Mouse (Mus musculus) stomach, postnatal 0 days (tissue): Measurements from ENCODE around the gene Snx1. TPM values are rescaled to one million over a fixed set of nuclear protein-coding genes. Genes with fewer than 3 reads are reported as not detected.

Experiments
- ATAC-seq: fragments of 200-750 bp; cut with Nextera tagmentation; 2 replicates; pipeline ENCODE4 v1.8.0; 2017; ENCODE audit not compliant: low FRiP score, low TSS enrichment
- DNase-seq: peaks from one replicate; pipeline ENCODE4 v3.0.0-alpha.2; 2016; ENCODE audit warnings: low spot score
- H3K27ac ChIP-seq: fragments of 300-500 bp; sonication (generic); replicated peaks from 2 replicates; pipeline ENCODE4 v1.5.1; 2014; ENCODE audit warnings: mild to moderate bottlenecking, control low read depth
- H3K27me3 ChIP-seq: fragments of 300-500 bp; sonication (generic); 2 replicates; pipeline ENCODE4 v1.6.1; 2014; ENCODE audit warnings: low read length; ENCODE audit not compliant: control insufficient read depth, insufficient read depth
- H3K36me3 ChIP-seq: fragments of 300-500 bp; sonication (generic); 2 replicates; pipeline ENCODE4 v1.6.1; 2014; ENCODE audit warnings: low read length, mixed read lengths; ENCODE audit not compliant: control insufficient read depth, insufficient read depth
- H3K4me1 ChIP-seq: fragments of 300-500 bp; sonication (generic); replicated peaks from 2 replicates; pipeline ENCODE4 v1.6.1; 2014; ENCODE audit warnings: antibody characterized with exemption; ENCODE audit not compliant: control insufficient read depth, insufficient read depth
- H3K4me2 ChIP-seq: fragments of 300-500 bp; sonication (generic); replicated peaks from 2 replicates; pipeline ENCODE4 v1.6.1; 2014; ENCODE audit warnings: low read depth, mild to moderate bottlenecking, control low read depth, moderate library complexity
- H3K4me3 ChIP-seq: fragments of 300-500 bp; sonication (generic); 2 replicates; pipeline ENCODE4 v1.5.1; 2014; ENCODE audit warnings: low read depth, low read length, control low read depth
- H3K9ac ChIP-seq: fragments of 300-500 bp; sonication (generic); 2 replicates; pipeline ENCODE4 v1.6.1; 2014; ENCODE audit warnings: mild to moderate bottlenecking, low read length, control low read depth, mixed read lengths
- H3K9me3 ChIP-seq: fragments of 300-500 bp; sonication (generic); 2 replicates; pipeline ENCODE4 v1.6.1; 2016; ENCODE audit warnings: low read length; ENCODE audit not compliant: control insufficient read depth
- CTCF ChIP-seq: IDR thresholded peaks from 2 replicates; pipeline ENCODE4 v1.5.1; 2016; ENCODE audit warnings: antibody characterized with exemption, low read depth, mild to moderate bottlenecking, moderate library complexity
- EP300 ChIP-seq: optimal IDR thresholded peaks from 2 replicates; pipeline ENCODE3; 2016; ENCODE audit warnings: antibody characterized with exemption
- WGBS: fragments of 180-500 bp; shearing (Covaris S2); extraction: QIAGEN DNeasy Blood & Tissue Kit; methylation state at CpG from one replicate; pipeline ENCODE4 v1.1.7; 2014; 5-methylcytosine and 5-hydroxymethylcytosine counted together
- polyA plus RNA-seq: library from polyadenylated mRNA; unstranded; fragments of >200 nt; fragmentation: Nextera tagmentation; extraction: Ambion mirVana; gene quantifications from 2 replicates; pipeline ENCODE4 v1.2.1, GENCODE M21; 2015

Snx1 gene
- polyA plus RNA-seq, 1 experiment from 2014 or later, result 77.5 TPM

DNA sequence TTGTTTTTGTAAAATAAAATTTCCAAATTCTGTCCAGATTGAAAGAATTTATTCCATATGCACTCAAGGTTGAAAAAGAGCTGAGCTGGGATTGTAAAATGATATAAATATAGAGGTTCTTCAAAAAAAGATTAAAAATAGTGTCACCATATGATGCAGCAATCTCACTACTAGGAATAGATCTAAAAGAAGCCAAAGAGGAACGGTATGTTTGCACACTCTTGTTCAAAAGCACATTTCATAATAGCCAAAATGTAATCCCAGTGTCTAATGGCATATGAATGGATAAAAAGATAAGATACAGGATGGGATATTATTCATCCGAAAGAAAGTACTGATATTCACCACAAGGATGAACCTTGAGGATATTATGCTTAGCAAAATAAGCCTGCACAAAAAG is 6.9 kb downstream of the Snx1 start:
- Histone ChIP-seq H3K9ac (no peak overlapping the region), H3K27me3 (no peaks in the 10 kb centered on the region), H3K4me3 (no peak overlapping the region), H3K27ac (no peak overlapping the region), H3K4me1 (no peaks in the 10 kb centered on the region), H3K4me2 (no peak overlapping the region), H3K9me3 (no peaks in the 10 kb centered on the region), H3K36me3 (no peaks in the 10 kb centered on the region)
- TF ChIP-seq EP300 (no peak), CTCF (no peak)
- DNase-seq (no peak), ATAC-seq (no peak)
- 82% methylated on average over 2 of the region's 2 CpGs for WGBS

DNA sequence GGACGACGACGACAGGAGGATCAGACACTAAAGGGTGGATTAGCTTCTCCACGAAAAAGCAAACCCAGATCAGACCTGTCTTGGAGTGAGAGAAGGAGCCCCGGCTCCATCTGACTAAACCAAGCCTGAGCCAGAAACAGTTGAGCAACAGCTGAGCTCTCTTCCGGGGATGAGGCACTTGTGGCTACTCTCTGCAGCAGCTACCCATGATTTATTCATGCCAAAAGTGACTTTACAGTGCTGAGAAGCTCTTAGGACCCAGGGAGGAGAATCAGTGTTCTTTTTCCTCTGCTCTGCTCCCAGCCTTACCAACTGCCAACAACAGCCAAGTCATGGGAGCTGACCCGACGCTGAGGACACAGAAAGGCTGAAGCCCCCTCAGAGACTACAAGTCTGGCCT is 9.5 kb downstream of the Snx1 start:
- TF ChIP-seq EP300 (no peak), CTCF (no peak)
- H3K36me3 ChIP-seq, result no peaks in the 10 kb centered on the region
- no peak overlapping the region for H3K4me2 ChIP-seq
- ATAC-seq (peak; percentile 69; the same call in 1 of the 2 replicates), DNase-seq (no peak)
- H3K27ac ChIP-seq, result peak overlapping the region; percentile 25; the same call in 1 of the 2 replicates
- H3K4me1 ChIP-seq, result no peaks in the 10 kb centered on the region
- H3K27me3 ChIP-seq, result no peaks in the 10 kb centered on the region
- WGBS, result 48% methylated on average over 8 of the region's 8 CpGs
- H3K4me3 ChIP-seq, result no peak overlapping the region
- no peaks in the 10 kb centered on the region for H3K9me3 ChIP-seq
- H3K9ac ChIP-seq, result no peak overlapping the region

DNA sequence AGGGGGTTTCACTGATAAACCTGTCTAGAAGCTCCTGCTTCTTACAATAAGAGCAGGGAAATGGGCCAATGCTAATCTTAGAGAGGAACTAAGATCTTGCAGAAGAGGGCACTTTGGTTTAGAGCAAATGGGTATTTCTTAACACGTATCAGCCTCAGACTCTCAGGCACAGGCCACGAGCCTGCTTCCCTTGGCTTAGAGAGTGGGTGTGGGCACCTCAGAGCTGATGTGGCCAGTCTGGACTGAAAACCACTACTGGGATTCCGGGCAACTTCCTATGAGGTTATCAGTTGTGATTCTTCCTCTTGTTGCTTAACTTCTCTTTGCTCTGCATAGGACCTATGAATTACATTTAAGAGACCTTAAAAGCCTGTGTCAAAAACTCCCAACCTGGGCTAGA is 12.0 kb downstream of the Snx1 start:
- Histone ChIP-seq H3K27ac (no peak overlapping the region), H3K9ac (no peak overlapping the region), H3K36me3 (no peaks in the 10 kb centered on the region), H3K4me1 (no peaks in the 10 kb centered on the region), H3K4me3 (no peak overlapping the region), H3K4me2 (no peak overlapping the region), H3K9me3 (no peaks in the 10 kb centered on the region), H3K27me3 (no peaks in the 10 kb centered on the region)
- no peak for TF ChIP-seq CTCF
- no peak for TF ChIP-seq EP300
- ATAC-seq (no peak), DNase-seq (no peak)
- 80% methylated on average over 3 of the region's 3 CpGs for WGBS

DNA sequence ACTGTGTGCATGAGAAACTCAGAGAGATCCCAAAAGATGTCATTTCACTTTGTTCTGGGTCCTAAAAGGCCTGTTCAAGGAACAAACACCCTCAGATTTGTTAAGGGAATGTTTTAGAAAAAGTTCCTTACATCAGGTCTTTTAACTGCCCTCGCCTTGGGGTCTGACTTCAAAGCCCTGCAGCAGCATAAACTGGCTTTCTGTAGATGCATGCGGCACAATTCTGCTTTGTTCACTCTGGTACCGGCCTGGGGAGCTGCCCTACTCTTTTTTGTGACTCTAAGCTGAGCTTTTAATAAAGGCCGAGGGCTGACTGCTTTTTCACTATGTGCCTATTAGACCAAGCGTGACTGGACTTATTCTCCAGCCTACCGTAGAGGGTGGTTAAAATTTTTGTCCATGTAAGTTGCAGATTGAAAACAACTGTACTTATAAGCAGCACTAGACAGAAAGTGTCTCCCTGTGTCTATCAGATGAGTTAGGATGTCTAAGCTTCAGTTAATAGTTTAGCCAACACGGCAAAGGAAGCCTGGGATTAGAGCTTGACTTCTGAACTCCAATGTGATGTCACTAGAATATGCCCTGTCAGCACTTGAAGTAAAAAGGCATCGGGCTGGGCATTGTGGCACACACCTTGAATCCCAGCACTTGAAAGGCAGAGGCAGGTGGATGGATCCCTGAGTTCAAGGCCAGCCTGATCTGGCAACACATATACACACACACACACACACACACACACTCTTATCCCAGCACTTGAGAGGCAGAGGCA is 15.6 kb downstream of the Snx1 start:
- Histone ChIP-seq H3K4me2 (no peak overlapping the region), H3K36me3 (peaks cover 3% of the 10 kb centered on the region; the same call in 1 of the 2 replicates), H3K4me1 (no peaks in the 10 kb centered on the region), H3K9me3 (no peaks in the 10 kb centered on the region), H3K9ac (no peak overlapping the region), H3K27me3 (no peaks in the 10 kb centered on the region), H3K4me3 (no peak overlapping the region), H3K27ac (peak overlapping the region; percentile 49)
- DNase-seq, result no peak
- no peak for ATAC-seq
- 81% methylated on average over 8 of the region's 8 CpGs for WGBS
- TF ChIP-seq CTCF (no peak), EP300 (no peak)

DNA sequence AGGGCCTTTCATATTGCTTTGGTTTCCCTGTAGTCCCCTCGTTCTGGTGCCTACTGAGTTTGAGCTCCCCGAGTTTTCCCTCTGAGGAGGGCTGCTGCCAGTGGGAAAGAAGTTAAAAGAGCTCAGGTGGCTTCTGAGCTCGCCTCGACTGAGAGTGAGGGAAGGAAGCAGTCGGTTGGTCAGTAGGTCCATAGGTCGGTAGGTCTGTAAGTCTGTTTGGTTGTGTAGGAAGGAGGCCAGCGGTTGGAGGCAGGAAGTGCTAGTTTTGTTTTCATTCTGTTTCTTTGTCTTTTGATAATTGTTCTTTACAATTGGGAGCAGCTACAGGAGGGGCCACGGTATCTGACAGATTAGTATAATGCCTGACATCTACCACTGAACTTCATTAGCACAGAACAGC is 16.3 kb downstream of the Snx1 start:
- peaks cover 6% of the 10 kb centered on the region; the same call in 1 of the 2 replicates for H3K36me3 ChIP-seq
- DNase-seq (peak; percentile 39), ATAC-seq (peak; percentile 70)
- no peaks in the 10 kb centered on the region for H3K4me1 ChIP-seq
- H3K9ac ChIP-seq, result no peak overlapping the region
- H3K27me3 ChIP-seq, result no peaks in the 10 kb centered on the region
- 55% methylated on average over 8 of the region's 8 CpGs for WGBS
- no peaks in the 10 kb centered on the region for H3K9me3 ChIP-seq
- TF ChIP-seq CTCF (no peak), EP300 (no peak)
- peak overlapping the region; percentile 49; the same call in 1 of the 2 replicates for H3K27ac ChIP-seq
- H3K4me3 ChIP-seq, result no peak overlapping the region
- no peak overlapping the region for H3K4me2 ChIP-seq

DNA sequence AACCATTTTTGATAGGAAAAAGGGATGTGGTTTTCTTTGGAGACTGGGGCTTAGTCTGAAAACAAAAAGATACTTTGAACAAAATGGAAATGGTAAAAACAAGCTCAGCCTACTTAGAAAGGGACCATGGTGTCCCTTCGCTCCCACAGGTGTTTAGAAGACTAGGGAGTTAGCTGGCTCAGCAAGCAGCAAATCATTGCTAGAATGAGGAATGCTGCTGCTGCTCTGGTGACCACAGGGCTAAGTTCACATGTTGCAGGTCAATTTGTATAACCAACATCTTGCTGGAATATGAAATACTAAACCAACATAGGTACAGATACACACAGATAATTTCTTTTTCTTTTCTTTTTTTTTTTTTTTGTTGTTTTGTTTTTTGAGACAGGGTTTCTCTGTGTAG is 16.8 kb downstream of the Snx1 start:
- H3K27me3 ChIP-seq, result no peaks in the 10 kb centered on the region
- WGBS, result 95% methylated on average over 1 of the region's 1 CpGs
- H3K4me1 ChIP-seq, result no peaks in the 10 kb centered on the region
- H3K36me3 ChIP-seq, result peaks cover 9% of the 10 kb centered on the region; the same call in 1 of the 2 replicates
- no peaks in the 10 kb centered on the region for H3K9me3 ChIP-seq
- H3K27ac ChIP-seq, result no peak overlapping the region
- ATAC-seq, result no peak
- H3K9ac ChIP-seq, result no peak overlapping the region
- no peak overlapping the region for H3K4me2 ChIP-seq
- TF ChIP-seq EP300, result no peak
- DNase-seq, result no peak
- no peak overlapping the region for H3K4me3 ChIP-seq
